Mouse (Mus musculus): ENCODE measurements at regions not wholly inside any gene's neighbourhood (a gene's known extent, or its start where the extent isn't known, plus 50 kb on each side); places are given as distances from the start of the nearest gene placed in this dataset.

GRCm38 (mm10) chr13:38878718-38879669, 81.7 kb downstream of the Slc35b3 start:
- peak; percentile 6 for DNase-seq (ENCODE audit: low spot score)

DNA sequence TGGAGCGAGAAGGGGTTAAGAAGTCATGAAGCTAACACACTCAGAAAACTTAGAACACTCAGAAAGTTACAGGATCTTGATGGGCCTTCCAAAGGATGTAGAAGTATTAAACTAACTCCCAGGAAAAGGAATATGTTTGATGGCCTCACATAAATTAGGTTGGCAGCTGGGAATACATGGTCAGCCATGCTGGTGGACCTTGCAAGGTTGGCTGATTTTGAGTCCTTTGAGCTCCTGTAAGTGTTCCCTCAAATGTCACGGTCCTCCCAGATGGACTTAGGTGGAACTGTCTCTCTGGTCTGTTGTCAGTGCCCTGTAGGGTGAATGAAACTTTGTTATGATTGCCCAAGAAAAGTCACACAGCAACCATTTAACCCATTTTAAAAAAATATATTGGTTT, 84.8 kb downstream of the Slc35b3 start:
- no peak for DNase-seq (ENCODE audit: low spot score)

DNA sequence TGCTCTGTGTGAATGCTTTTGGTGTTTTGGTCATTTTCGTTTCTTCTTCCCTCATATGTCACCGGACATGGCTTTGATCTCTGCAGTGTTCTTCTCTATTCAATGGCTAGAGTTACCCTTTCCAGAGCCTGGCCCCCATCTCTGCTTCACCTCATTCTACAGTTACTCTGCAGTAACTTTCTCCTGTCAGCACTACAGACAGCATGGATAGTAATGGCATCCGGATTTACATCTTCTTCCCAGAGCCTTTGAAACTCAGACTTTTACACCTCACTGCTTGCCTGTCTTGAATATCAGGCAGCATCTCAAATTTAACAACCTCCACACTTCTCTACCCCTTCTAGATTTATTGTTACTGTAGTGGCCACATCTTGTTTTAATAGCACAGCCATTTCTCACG, 96.7 kb downstream of the Slc35b3 start:
- no peak for DNase-seq (ENCODE audit: low spot score)

DNA sequence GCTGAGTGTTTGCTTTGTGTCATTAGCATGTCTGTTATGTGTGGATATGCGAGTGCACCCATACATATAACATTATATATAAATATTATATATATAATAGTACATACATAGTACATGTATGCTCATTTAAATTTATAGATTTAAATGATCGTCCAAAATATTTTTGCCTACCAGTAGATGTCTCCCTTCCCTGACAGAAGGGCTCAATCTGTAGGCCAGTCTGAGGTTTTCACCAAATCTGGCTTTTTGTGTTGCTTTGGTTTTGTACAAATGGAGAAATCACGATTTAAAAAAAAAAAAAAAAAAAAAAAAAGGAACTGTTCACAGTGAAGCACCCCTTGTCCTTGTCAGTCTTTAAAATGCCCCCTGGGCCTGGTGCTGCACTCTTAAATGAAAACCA, 104.9 kb downstream of the Slc35b3 start:
- DNase-seq (ENCODE audit: low spot score), result no peak

DNA sequence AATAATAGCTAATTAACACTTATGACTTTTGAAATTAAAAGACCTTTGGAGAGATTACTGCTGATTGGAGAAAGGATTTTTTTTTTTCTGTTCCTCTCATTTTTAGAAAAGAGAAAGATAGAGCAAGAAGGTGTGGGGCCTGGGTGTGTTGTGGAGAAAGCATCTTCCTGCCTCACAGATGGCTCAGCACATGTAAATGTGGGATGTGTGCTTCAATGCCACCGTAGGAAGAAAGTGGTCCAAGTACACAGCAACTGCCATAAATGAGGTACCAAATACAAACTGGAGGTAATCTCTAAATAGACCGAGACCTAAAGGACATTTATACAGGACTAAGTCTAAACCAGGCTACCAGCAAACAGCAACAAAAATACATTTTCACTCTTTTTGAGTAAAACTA, 105.7 kb downstream of the Slc35b3 start:
- DNase-seq (ENCODE audit: low spot score), result no peak

- no peak for DNase-seq (ENCODE audit: low spot score)
Measured at GRCm38 (mm10) chr13:38852868-38853267, 107.8 kb downstream of the Slc35b3 start.

GRCm38 (mm10) chr13:38851820-38852219, 108.9 kb downstream of the Slc35b3 start:
- DNase-seq (ENCODE audit: low spot score), result no peak

DNA sequence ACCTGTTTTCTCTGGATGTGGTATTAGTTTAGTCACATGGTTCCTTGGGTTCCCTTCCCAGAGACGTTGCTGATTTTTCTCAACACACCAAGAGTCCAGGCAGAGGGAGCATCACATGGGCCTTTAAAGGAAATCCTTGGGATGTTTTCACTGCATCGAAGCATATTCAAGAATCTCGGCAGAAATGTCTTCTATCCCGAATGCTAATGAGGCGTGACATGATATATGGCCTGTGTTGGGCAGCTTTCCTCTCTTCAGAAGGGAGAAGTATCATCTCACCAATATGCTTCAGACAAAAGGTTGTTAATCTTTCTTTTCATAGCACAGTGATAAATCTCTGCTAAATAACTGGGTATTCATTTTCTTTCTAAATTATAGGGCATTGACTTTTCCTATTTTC, 122.4 kb downstream of the Slc35b3 start:
- DNase-seq (ENCODE audit: low spot score), result no peak

DNA sequence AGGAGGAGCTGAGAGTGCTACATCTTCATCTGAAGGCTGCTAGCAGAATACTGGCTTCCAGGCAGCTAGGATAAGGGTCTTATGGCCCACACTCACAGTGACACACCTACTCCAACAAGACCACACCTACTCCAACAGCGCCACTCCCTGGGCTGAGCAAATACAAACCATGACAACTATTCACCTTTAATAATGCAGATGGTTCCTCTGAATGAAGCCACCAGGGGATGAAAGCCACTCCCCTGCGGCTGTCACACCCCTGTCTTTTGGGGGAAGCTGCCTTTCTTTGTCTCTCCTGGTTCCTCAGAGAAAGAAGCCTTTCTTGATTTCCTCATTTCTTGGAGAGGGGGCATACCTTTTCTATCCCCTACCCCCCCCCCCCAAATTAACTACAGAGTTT, 135.0 kb downstream of the Slc35b3 start:
- no peak for DNase-seq (ENCODE audit: low spot score)

- DNase-seq (ENCODE audit: low spot score), result no peak
Measured at GRCm38 (mm10) chr13:38819526-38819925, 141.1 kb downstream of the Slc35b3 start.

DNA sequence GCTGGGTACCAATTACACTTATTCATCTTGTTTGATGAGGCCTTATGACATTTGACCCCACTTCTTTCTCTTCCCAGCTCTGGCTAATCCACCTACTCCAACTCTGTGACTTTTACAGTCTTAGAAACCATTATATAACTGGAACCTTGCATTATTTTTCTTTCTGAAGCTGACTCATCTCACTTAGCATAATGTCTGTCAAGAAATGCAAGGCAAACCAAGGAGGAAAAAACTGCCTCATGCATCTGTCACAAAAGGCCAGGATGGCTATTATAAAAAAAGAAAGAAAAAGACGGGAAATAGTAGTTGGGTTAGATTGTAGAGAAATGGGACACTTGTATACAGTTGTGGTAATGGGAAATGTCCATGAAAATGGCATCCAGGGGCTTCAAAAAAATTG, 141.9 kb downstream of the Slc35b3 start:
- peak; percentile 10 for DNase-seq (ENCODE audit: low spot score)

GRCm38 (mm10) chr13:38816296-38816695, 144.4 kb downstream of the Slc35b3 start:
- no peak for DNase-seq (ENCODE audit: low spot score)

DNA sequence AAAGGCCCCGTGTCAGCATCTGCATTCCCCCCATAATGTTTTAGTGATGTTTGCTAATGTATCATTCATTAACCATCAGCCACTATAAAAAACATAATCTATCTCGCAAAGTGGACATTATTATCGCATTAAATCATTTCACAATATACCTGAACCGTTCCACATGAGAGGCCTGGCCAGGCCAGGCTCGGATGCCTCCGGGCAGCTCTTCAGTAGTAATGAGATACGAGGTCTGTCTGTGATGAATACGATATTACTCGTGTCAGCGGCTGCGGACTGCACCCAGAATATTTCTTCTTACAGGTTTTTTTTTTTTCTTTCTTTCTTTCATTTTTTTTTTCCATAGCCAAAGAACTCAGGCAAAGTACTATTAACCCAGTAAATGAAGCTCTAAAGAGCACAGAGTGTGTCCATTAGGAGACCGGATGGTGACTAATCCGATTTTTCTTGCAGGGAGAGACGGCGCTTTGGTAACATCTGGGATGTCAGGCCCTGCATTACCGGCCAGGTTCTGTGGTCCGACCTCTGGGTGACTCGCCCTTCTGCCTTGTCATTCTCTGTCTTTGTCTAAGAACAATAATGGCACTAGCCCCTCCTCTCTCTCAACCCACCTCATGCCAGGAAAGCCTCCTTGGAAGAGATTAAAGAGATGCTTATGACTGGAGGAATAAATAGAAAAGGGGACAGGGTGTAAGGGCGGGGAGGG, 145.5 kb downstream of the Slc35b3 start:
- DNase-seq (ENCODE audit: low spot score), result no peak

DNA sequence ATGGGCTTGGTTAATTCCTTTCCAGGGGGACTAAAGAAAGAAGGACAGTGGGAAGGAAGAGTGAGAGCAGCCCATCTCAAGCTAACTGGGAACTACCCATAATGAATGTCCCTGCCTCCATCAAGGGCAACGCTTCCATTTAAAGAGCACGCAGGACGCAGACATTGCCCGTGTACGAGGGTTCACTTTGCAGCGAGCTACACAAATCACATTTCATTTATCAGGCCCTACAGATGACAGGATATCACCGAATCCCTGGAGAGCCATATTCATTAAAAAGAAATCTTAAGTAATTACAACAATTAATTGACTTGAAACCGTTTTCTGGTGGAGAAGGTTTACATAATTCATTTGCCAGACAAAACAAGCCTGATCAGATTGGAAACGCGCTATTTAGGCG, 139.7 kb upstream of the Eef1e1 start:
- DNase-seq (ENCODE audit: low spot score), result no peak

GRCm38 (mm10) chr13:38793456-38793855, 134.6 kb upstream of the Eef1e1 start:
- no peak for DNase-seq (ENCODE audit: low spot score)

DNA sequence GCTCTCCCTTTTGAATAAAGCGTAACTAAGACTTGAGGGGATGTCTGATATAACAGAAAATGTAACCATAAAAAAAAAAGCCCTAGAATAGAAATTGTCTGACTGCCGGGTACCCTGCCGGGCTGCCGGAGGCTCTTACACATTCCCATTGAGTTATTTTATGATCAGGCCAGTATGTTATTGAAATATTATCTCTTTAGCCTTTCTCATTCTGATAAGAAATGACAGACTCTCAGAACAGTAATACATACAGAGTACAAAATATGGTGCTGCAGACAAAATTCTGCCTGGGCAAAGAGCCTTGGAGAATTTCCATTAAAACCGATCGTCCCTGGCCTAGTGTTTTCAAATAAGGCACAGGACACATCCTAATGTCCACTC, 121.8 kb upstream of the Eef1e1 start:
- DNase-seq (ENCODE audit: low spot score), result no peak

- no peak for DNase-seq (ENCODE audit: low spot score)
Measured at GRCm38 (mm10) chr13:38779984-38780629, 121.2 kb upstream of the Eef1e1 start.

DNA sequence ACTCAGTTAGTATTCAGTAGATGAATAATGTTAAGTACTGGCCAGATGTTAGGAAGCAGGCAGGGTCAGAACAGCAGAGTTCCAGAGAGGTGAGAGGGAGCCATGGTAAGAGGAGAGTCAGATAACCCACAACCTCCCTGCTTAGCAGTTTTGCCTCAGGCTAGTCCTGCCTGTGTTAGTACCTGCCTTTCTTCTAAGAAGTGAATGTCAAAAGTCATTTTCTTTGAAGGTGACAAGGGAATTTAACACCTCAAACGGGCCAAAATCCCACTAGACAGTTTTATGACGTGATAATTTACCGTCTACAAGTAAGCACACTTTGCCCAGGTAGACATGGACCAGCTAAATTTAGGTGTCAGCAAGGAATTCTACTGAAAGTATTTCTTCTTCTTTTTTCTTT, 117.7 kb upstream of the Eef1e1 start:
- no peak for DNase-seq (ENCODE audit: low spot score)

DNA sequence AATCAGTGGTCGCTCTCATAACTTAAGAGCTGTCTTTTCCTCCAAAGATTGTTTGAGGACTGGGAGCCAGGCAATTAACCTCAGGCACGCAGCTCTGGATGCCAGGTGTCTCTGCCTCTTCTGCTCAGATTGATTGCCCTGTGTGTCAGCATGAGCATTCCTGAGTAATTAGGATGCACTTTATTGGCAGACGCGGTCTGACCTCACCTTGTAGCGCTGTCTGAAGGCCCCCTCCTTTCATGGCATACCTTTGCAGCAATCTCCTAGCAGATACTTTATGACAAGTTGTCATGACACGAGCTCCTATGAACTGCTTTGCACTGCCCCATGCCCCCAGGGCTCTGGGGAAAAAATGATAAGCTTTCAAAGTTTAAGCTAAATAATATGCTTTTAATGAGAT, 114.1 kb upstream of the Eef1e1 start:
- DNase-seq (ENCODE audit: low spot score), result no peak

DNA sequence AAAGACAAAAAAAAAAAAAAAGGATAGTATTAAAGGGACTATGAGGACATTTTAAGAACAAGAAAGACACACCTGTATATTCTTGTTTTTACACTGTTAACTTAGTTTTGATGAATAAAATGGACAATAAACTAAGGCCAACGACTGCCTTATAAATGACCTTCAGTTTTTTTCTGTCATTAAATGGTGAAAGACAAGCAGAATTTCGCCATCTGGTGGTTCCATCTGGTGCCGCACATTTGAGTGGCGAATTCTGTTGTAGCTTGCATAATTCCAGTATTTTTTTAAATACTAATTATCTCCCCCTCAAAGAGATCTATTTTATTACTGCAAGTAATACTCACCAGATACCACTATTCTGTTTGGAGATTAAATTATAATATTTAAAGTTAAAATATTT, 107.3 kb upstream of the Eef1e1 start:
- no peak for DNase-seq (ENCODE audit: low spot score)

DNA sequence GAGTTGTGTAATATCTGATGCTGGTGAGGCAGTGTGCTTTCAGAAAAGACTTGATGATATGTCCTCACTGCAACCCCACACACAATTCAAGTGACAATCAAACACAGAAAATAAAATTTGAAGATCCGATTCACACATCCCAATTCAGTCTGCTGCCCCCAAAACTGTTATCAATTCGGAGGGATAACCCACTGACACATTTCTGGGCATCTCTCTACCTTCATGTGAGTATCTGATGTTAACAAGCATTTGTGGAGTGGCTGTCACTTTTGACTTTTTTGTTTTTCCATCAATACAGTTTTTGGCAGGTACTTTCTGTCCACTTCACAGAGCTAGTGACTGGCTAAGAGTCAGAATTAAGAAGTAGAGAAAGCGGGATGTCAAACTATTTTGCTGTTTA, 101.4 kb upstream of the Eef1e1 start:
- no peak for DNase-seq (ENCODE audit: low spot score)

GRCm38 (mm10) chr13:38756629-38757227, 97.9 kb upstream of the Eef1e1 start:
- DNase-seq (ENCODE audit: low spot score), result no peak

DNA sequence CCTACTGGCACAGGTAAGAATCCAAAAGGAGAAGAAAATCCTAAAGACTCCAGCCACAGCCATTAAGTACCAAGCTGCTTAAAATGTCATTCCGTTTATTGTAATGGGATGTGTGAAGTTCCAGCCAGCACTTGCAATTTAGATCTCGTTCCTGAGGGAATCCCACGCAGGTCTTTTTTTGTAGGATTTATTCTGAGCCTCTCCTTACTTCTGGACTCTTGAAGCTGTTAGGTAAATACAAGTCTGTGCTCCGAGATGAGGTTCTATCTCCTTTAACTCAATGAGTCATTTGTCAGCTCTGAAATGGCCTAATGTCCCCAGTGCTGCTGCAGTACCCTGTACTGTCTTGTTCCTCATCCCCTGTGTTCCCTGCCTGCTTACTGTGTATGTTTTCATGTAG, 94.9 kb upstream of the Eef1e1 start:
- DNase-seq (ENCODE audit: low spot score), result peak; percentile 47
